Mouse (Mus musculus) liver, adult 2 months (tissue): ENCODE measurements at regions not wholly inside any gene's neighbourhood (a gene's known extent, or its start where the extent isn't known, plus 50 kb on each side); places are given as distances from the start of the nearest gene placed in this dataset.

Source experiments
- CTCF ChIP-seq: fragments of 200-500 bp; IDR thresholded peaks from 2 replicates; pipeline ENCODE4 v1.5.1; 2011; ENCODE audit warnings: low read depth, low read length, control low read depth
- POLR2A ChIP-seq: fragments of 200-500 bp; IDR thresholded peaks from 2 replicates; pipeline ENCODE4 v1.6.1; 2011; ENCODE audit warnings: low read length, control low read depth; ENCODE audit not compliant: insufficient read depth; ENCODE audit errors: extremely low read depth

DNA sequence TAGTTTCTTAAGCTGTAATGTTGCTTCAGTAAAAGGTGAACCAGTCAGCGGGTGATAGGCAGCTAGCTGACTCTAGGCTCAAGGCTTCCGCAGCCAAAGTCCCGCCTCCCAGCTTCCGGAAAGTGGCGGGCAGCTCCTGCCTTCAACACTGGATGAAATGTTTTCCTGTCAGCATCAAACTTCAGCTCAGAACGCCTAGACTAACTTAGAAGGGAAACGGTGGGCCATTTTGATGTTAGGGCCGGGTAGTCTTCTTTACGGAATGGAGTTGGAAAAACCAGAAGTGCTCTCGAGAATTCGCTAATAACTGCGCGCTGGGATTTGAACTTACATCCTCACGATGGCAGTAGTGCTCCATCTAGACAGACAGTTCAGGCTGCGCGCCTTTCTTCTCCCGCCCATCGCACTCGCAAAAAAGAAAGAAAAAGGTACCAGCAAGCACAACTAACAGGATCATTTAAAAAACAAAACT lies 194.7 kb upstream of the Olfr1324 start:
- TF ChIP-seq CTCF (no peak), POLR2A (no peak)
